Comparison of ENCODE assay signal across 16 mouse cellular contexts in genomic region chr11:83124906-83125305, GRCm38 (mm10). TPM values are rescaled to one million over a fixed set of nuclear protein-coding genes. Genes with fewer than 3 reads are reported as not detected.
"Had no signal": no experiment of that assay in that cellular context is flagged by ENCODE, and none has a peak within 500 bp of the region (broad histone marks: within the 10 kb centered on the region; RNA-seq: fewer than 3 reads in every experiment).

No protein-coding gene starts in this region.

- H3K4me2 ChIP-seq: limb, embryonic 13.5 days; liver, embryonic 13.5 days; midbrain, embryonic 11.5 days; midbrain, embryonic 15.5 days; neural tube, embryonic 13.5 days had no signal

- DNase-seq: kidney, adult 8-10 months; kidney, postnatal 25 days; left cerebral cortex, postnatal 4 days; liver, embryonic 13.5 days; lung, postnatal 10 days; right cerebral cortex, postnatal 25 days; thymus, postnatal 36 days had no signal

- H3K4me3 ChIP-seq: limb, embryonic 13.5 days; liver, embryonic 13.5 days; megakaryocyte, embryonic 14.5 days; midbrain, embryonic 15.5 days; neural tube, embryonic 13.5 days had no signal

- H3K9ac ChIP-seq: limb, embryonic 13.5 days; liver, embryonic 13.5 days; midbrain, embryonic 15.5 days; neural tube, embryonic 13.5 days had no signal

- ATAC-seq: intestine, embryonic 16.5 days; midbrain, embryonic 15.5 days had no signal

- H3K27ac ChIP-seq: limb, embryonic 13.5 days; liver, embryonic 13.5 days; midbrain, embryonic 15.5 days; neural tube, embryonic 13.5 days had no signal

- H3K36me3 ChIP-seq: limb, embryonic 13.5 days; liver, embryonic 13.5 days; midbrain, embryonic 15.5 days; neural tube, embryonic 13.5 days had no signal

- H3K9me3 ChIP-seq: limb, embryonic 13.5 days; liver, embryonic 13.5 days; megakaryocyte, embryonic 14.5 days; midbrain, embryonic 15.5 days; neural tube, embryonic 13.5 days had no signal

- H3K4me1 ChIP-seq: limb, embryonic 13.5 days; liver, embryonic 13.5 days; megakaryocyte, embryonic 14.5 days; midbrain, embryonic 15.5 days; neural tube, embryonic 13.5 days had no signal

- H3K27me3 ChIP-seq: liver, embryonic 13.5 days; midbrain, embryonic 15.5 days; neural tube, embryonic 13.5 days had no signal

RNA-seq across cellular contexts. Expression of gene Slfn1, which starts 8.3 kb away (rescaled TPM):
- total RNA-seq: layer of hippocampus, postnatal 10 days; left cerebral cortex, adult 18-20 months; left cerebral cortex, postnatal 10 days; left cerebral cortex, postnatal 4 days had no signal
- polyA plus RNA-seq: limb, embryonic 13.5 days; neural tube, embryonic 13.5 days had no signal

RNA-seq across cellular contexts. Expression of gene Slfn4, which starts 50.1 kb away (rescaled TPM):
- total RNA-seq: left cerebral cortex, adult 18-20 months; left cerebral cortex, postnatal 10 days had no signal
- polyA plus RNA-seq: midbrain, embryonic 11.5 days; neural tube, embryonic 13.5 days had no signal
